In the genomic region with DNA sequence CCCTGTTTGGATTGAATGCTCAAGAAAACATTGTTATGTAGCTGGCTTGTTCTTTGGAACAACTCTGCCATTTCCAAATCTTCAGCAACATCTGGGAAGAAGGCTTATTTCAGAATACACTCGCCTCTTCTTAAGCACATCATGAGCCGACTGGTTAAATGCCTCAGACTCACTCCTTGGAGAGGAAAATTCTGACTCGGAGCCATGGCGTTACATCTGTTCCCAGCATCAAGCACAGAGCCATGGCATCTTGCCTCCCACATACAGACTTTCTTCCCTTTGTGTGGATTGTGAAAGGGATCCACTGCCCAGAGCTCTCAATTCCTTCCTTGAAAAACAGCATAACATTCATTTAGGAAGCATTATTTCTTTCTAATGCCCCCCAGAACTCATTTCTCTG, we compare ENCODE assay signal across 11 mouse cellular contexts.
A peak's percentile ranks its signal among the peaks of the same experiment; 100 is the strongest.
DNase-seq lines count a peak whose midpoint lies in the region; ATAC-seq and TF ChIP-seq lines count a peak whose summit lies in the region.
"Had no signal": no experiment of that assay in that cellular context is flagged by ENCODE, and none has a peak within 500 bp of the region (broad histone marks: within the 10 kb centered on the region; RNA-seq: fewer than 3 reads in every experiment).

No protein-coding gene starts in this region.

- TF ChIP-seq CTCF in gastrocnemius, adult 2 months (IDR thresholded peaks at IDR 0.05) = no peak

- H3K9ac ChIP-seq in hindbrain, embryonic 13.5 days = no peak overlapping the region
- no peak overlapping the region for H3K9ac ChIP-seq in hindbrain, embryonic 11.5 days (ENCODE audit: low read depth, low read length)
- H3K9ac ChIP-seq: embryonic facial prominence, embryonic 12.5 days; liver, embryonic 15.5 days had no signal

- no peak for ATAC-seq in hindbrain, embryonic 13.5 days (ENCODE audit: low FRiP score)
- ATAC-seq in hindbrain, embryonic 11.5 days (ENCODE audit: low FRiP score) = no peak

- H3K27me3 ChIP-seq in hindbrain, embryonic 13.5 days = no peaks in the 10 kb centered on the region
- H3K27me3 ChIP-seq in hindbrain, embryonic 11.5 days (ENCODE audit: control insufficient read depth, insufficient read depth, low read length) = no peaks in the 10 kb centered on the region
- H3K27me3 ChIP-seq: embryonic facial prominence, embryonic 12.5 days; liver, embryonic 15.5 days had no signal

- no peak overlapping the region for H3K4me3 ChIP-seq in hindbrain, embryonic 13.5 days
- H3K4me3 ChIP-seq in hindbrain, embryonic 11.5 days (ENCODE audit: low read depth, low read length) = no peak overlapping the region
- no peak overlapping the region for H3K4me3 ChIP-seq in gastrocnemius, adult 2 months
- H3K4me3 ChIP-seq: embryonic facial prominence, embryonic 12.5 days; liver, embryonic 15.5 days had no signal

- intact Hi-C loops in gastrocnemius, adult 2 months (cut with DNase I) = no loop called here

- H3K27ac ChIP-seq in hindbrain, embryonic 13.5 days = peak overlapping the region; percentile 10; the same call in 1 of the 2 replicates
- no peak overlapping the region for H3K27ac ChIP-seq in hindbrain, embryonic 11.5 days (ENCODE audit: low read depth, low read length)
- H3K27ac ChIP-seq in gastrocnemius, adult 2 months = no peak overlapping the region
- H3K27ac ChIP-seq: embryonic facial prominence, embryonic 12.5 days; liver, embryonic 15.5 days had no signal

- H3K4me1 ChIP-seq in hindbrain, embryonic 13.5 days (replicated peaks) = no peaks in the 10 kb centered on the region
- no peaks in the 10 kb centered on the region for H3K4me1 ChIP-seq in hindbrain, embryonic 11.5 days (replicated peaks; ENCODE audit: control insufficient read depth, insufficient read depth, low read length)
- H3K4me1 ChIP-seq: embryonic facial prominence, embryonic 12.5 days; liver, embryonic 15.5 days had no signal

- 71% methylated on average over 4 of the region's 4 CpGs for WGBS in hindbrain, embryonic 13.5 days
- WGBS in hindbrain, embryonic 11.5 days = 84% methylated on average over 4 of the region's 4 CpGs

- DNase-seq in hindbrain, embryonic 11.5 days (ENCODE audit: low spot score) = no peak
- peak; percentile 63 for DNase-seq in gastrocnemius, adult 2 months
- peak; percentile 45 for DNase-seq in layer of hippocampus, adult 9-10 months (ENCODE audit: low spot score)
- peak; percentile 81 for DNase-seq in right cerebral cortex, adult 18-20 months
- no peak for DNase-seq in liver
- no peak for DNase-seq in thymus, postnatal 10 days (ENCODE audit: low spot score in 2 of 2)
- no peak for DNase-seq in urinary bladder, postnatal 14 days (ENCODE audit: low spot score)
- DNase-seq: adrenal gland, postnatal 10 days had no signal

- no peaks in the 10 kb centered on the region for H3K9me3 ChIP-seq in hindbrain, embryonic 13.5 days
- H3K9me3 ChIP-seq in hindbrain, embryonic 11.5 days (ENCODE audit: control insufficient read depth, low read length) = no peaks in the 10 kb centered on the region
- H3K9me3 ChIP-seq: embryonic facial prominence, embryonic 12.5 days; liver, embryonic 15.5 days had no signal

- H3K4me2 ChIP-seq in hindbrain, embryonic 13.5 days = no peak overlapping the region
- H3K4me2 ChIP-seq in hindbrain, embryonic 11.5 days (replicated peaks; ENCODE audit: low read depth, low read length) = no peak overlapping the region
- H3K4me2 ChIP-seq: embryonic facial prominence, embryonic 12.5 days; liver, embryonic 15.5 days had no signal

- no peaks in the 10 kb centered on the region for H3K36me3 ChIP-seq in hindbrain, embryonic 13.5 days
- no peaks in the 10 kb centered on the region for H3K36me3 ChIP-seq in hindbrain, embryonic 11.5 days (ENCODE audit: control insufficient read depth, insufficient read depth, low read length)
- H3K36me3 ChIP-seq: embryonic facial prominence, embryonic 12.5 days; liver, embryonic 15.5 days had no signal

Comparison
In these comparisons a context has a peak if more than half of its experiments do, and no peak if none do; other contexts are left out.
1. DNase-seq: peak in gastrocnemius, adult 2 months (single experiment), layer of hippocampus, adult 9-10 months (single experiment) and right cerebral cortex, adult 18-20 months (single experiment); none in hindbrain, embryonic 11.5 days (single experiment), liver (single experiment), thymus, postnatal 10 days (0 of 2) and urinary bladder, postnatal 14 days (single experiment).